Mouse (Mus musculus) lung, embryonic 14.5 days (tissue): ENCODE measurements at regions not wholly inside any gene's neighbourhood (a gene's known extent, or its start where the extent isn't known, plus 50 kb on each side); places are given as distances from the start of the nearest gene placed in this dataset.

ENCODE experiments used
- ATAC-seq: fragments of 200-750 bp; cut with Nextera tagmentation; 2 replicates; pipeline ENCODE4 v1.8.0; 2017; ENCODE audit warnings: mild to moderate bottlenecking, moderate TSS enrichment, moderate library complexity; ENCODE audit not compliant: insufficient read depth
- DNase-seq: peaks from one replicate; pipeline ENCODE4 v3.0.0-alpha.2; 2015
- H3K27ac ChIP-seq: fragments of 300-500 bp; sonication (generic); 2 replicates; pipeline ENCODE4 v1.5.1; 2014; ENCODE audit warnings: low read depth, mild to moderate bottlenecking, moderate library complexity
- H3K27me3 ChIP-seq: fragments of 300-500 bp; sonication (generic); 2 replicates; pipeline ENCODE4 v1.6.1; 2014; ENCODE audit warnings: low read length, control low read depth; ENCODE audit not compliant: insufficient read depth
- H3K36me3 ChIP-seq: fragments of 300-500 bp; sonication (generic); 2 replicates; pipeline ENCODE4 v1.6.1; 2014; ENCODE audit warnings: control low read depth; ENCODE audit not compliant: insufficient read depth
- H3K4me1 ChIP-seq: fragments of 300-500 bp; sonication (generic); 2 replicates; pipeline ENCODE4 v1.6.1; 2014; ENCODE audit warnings: antibody characterized with exemption, control low read depth; ENCODE audit not compliant: insufficient read depth
- H3K4me2 ChIP-seq: fragments of 300-500 bp; sonication (generic); 2 replicates; pipeline ENCODE4 v1.6.1; 2014; ENCODE audit warnings: mild to moderate bottlenecking
- H3K4me3 ChIP-seq: fragments of 300-500 bp; sonication (generic); 2 replicates; pipeline ENCODE4 v1.5.1; 2014; ENCODE audit warnings: low read depth, low read length
- H3K9ac ChIP-seq: fragments of 300-500 bp; sonication (generic); 2 replicates; pipeline ENCODE4 v1.6.1; 2014
- H3K9me3 ChIP-seq: fragments of 300-500 bp; sonication (generic); 2 replicates; pipeline ENCODE4 v1.6.1; 2016; ENCODE audit warnings: low read depth, low read length, control low read depth
- CTCF ChIP-seq: IDR thresholded peaks from 2 replicates; pipeline ENCODE4 v1.5.1; 2016; ENCODE audit warnings: antibody characterized with exemption, low read depth
- WGBS: fragments of 180-500 bp; shearing (Covaris S2); extraction: QIAGEN DNeasy Blood & Tissue Kit; methylation state at CpG from one replicate; pipeline ENCODE4 v1.1.7; 2014; 5-methylcytosine and 5-hydroxymethylcytosine counted together

GRCm38 (mm10) chr1:120739499-120739898 is 137.3 kb downstream of the En1 start:
- Histone ChIP-seq H3K4me2 (no peak overlapping the region), H3K9ac (no peak overlapping the region), H3K27ac (no peak overlapping the region), H3K9me3 (no peaks in the 10 kb centered on the region), H3K27me3 (no peaks in the 10 kb centered on the region), H3K4me3 (no peak overlapping the region), H3K36me3 (no peaks in the 10 kb centered on the region), H3K4me1 (no peaks in the 10 kb centered on the region)
- TF ChIP-seq CTCF: no peak
- no peak for ATAC-seq
- 44% methylated on average over 6 of the region's 6 CpGs for WGBS
- no peak for DNase-seq

- no peak overlapping the region for H3K4me2 ChIP-seq
- H3K27me3 ChIP-seq: no peaks in the 10 kb centered on the region
- H3K9ac ChIP-seq: no peak overlapping the region
- no peak for TF ChIP-seq CTCF
- no peak overlapping the region for H3K27ac ChIP-seq
- H3K4me3 ChIP-seq: no peak overlapping the region
- ATAC-seq (no peak), DNase-seq (no peak)
- 63% methylated on average over 16 of the region's 16 CpGs for WGBS
- no peaks in the 10 kb centered on the region for H3K4me1 ChIP-seq
- H3K9me3 ChIP-seq: no peaks in the 10 kb centered on the region
- H3K36me3 ChIP-seq: no peaks in the 10 kb centered on the region
Measured at GRCm38 (mm10) chr1:120741091-120741740, 139.0 kb downstream of the En1 start.

- Histone ChIP-seq H3K4me1 (0 out of 2 replicates have a peak, but pooled peaks cover 4% of the 10 kb centered on the region), H3K27ac (no peak overlapping the region), H3K9ac (no peak overlapping the region), H3K4me2 (no peak overlapping the region), H3K36me3 (no peaks in the 10 kb centered on the region), H3K27me3 (no peaks in the 10 kb centered on the region), H3K4me3 (no peak overlapping the region), H3K9me3 (no peaks in the 10 kb centered on the region)
- no peak for TF ChIP-seq CTCF
- ATAC-seq (peak; percentile 21; the same call in 1 of the 2 replicates), DNase-seq (no peak)
- 56% methylated on average over 6 of the region's 6 CpGs for WGBS
Measured at GRCm38 (mm10) chr1:120748963-120749362, 146.7 kb downstream of the En1 start.

- Histone ChIP-seq H3K27me3 (no peaks in the 10 kb centered on the region), H3K9ac (no peak overlapping the region), H3K4me3 (no peak overlapping the region), H3K27ac (no peak overlapping the region), H3K4me1 (peaks cover 11% of the 10 kb centered on the region; the same call in 1 of the 2 replicates), H3K36me3 (no peaks in the 10 kb centered on the region), H3K4me2 (no peak overlapping the region), H3K9me3 (no peaks in the 10 kb centered on the region)
- WGBS: 96% methylated on average over 1 of the region's 1 CpGs
- no peak for ATAC-seq
- no peak for TF ChIP-seq CTCF
- DNase-seq: no peak
Measured at GRCm38 (mm10) chr1:120753406-120753805, 151.2 kb downstream of the En1 start.

- no peaks in the 10 kb centered on the region for H3K9me3 ChIP-seq
- H3K9ac ChIP-seq: no peak overlapping the region
- H3K4me2 ChIP-seq: no peak overlapping the region
- H3K27me3 ChIP-seq: no peaks in the 10 kb centered on the region
- H3K36me3 ChIP-seq: no peaks in the 10 kb centered on the region
- 48% methylated on average over 5 of the region's 5 CpGs for WGBS
- ATAC-seq: peak; percentile 82
- H3K27ac ChIP-seq: no peak overlapping the region
- H3K4me1 ChIP-seq: peaks cover 11% of the 10 kb centered on the region; the same call in 1 of the 2 replicates
- peak; percentile 79 for DNase-seq
- TF ChIP-seq CTCF: no peak
- no peak overlapping the region for H3K4me3 ChIP-seq
Measured at GRCm38 (mm10) chr1:120754337-120754736, 152.1 kb downstream of the En1 start.

GRCm38 (mm10) chr1:120757283-120757821 is 155.1 kb downstream of the En1 start:
- peaks cover 11% of the 10 kb centered on the region; the same call in 1 of the 2 replicates for H3K4me1 ChIP-seq
- H3K27ac ChIP-seq: peak overlapping the region; percentile 81; the same call in 1 of the 2 replicates
- no peak overlapping the region for H3K4me2 ChIP-seq
- 26% methylated on average over 9 of the region's 9 CpGs for WGBS
- ATAC-seq (no peak; the same call in 1 of the 2 replicates), DNase-seq (peak; percentile 60)
- no peaks in the 10 kb centered on the region for H3K9me3 ChIP-seq
- no peak for TF ChIP-seq CTCF
- no peaks in the 10 kb centered on the region for H3K36me3 ChIP-seq
- no peak overlapping the region for H3K9ac ChIP-seq
- H3K4me3 ChIP-seq: no peak overlapping the region
- H3K27me3 ChIP-seq: no peaks in the 10 kb centered on the region

- no peak for TF ChIP-seq CTCF
- Histone ChIP-seq H3K4me2 (no peak overlapping the region), H3K27me3 (no peaks in the 10 kb centered on the region), H3K27ac (peak overlapping the region; percentile 81; the same call in 1 of the 2 replicates), H3K4me3 (no peak overlapping the region), H3K36me3 (no peaks in the 10 kb centered on the region), H3K9me3 (no peaks in the 10 kb centered on the region), H3K4me1 (peaks cover 11% of the 10 kb centered on the region; the same call in 1 of the 2 replicates), H3K9ac (no peak overlapping the region)
- ATAC-seq (peak; percentile 64; the same call in 1 of the 2 replicates), DNase-seq (peak; percentile 77)
- WGBS: 47% methylated on average over 7 of the region's 7 CpGs
Measured at GRCm38 (mm10) chr1:120758172-120758571, 156.0 kb downstream of the En1 start.
